Mouse (Mus musculus) bone marrow macrophage, adult 2 months (primary cell): Measurements from ENCODE around the gene Spred1.

ENCODE experiments used
- CTCF ChIP-seq: IDR thresholded peaks from 2 replicates; pipeline ENCODE4 v1.5.1; 2012; ENCODE audit warnings: low read depth, mild to moderate bottlenecking, low read length, moderate library complexity
- POLR2A ChIP-seq: IDR thresholded peaks from 2 replicates; pipeline ENCODE4 v1.6.1; 2012; ENCODE audit warnings: mild to moderate bottlenecking, low read depth, low read length, borderline replicate concordance

DNA sequence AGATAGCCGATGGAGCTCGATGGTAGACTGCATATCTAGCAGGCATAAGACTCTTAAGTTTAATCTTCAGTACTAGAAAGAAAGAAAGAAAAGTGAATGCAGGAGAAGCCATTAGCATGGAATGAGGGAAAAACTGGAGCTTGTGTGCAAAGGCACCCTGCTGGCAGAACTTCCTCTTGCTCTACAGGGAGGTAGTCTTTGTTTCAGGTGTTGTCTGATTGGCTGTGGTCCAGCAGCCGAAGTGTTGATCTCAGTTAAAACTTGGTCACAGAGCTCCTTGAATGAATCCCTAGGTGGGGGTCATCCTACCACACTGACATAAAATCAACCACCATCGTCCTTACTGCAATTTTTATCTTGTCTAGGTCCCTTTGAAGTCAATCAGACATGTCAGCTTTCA, 55.8 kb downstream of the Spred1 start:
- TF ChIP-seq CTCF (no peak), POLR2A (no peak)
